Mouse (Mus musculus) cortical plate, adult 2 months (tissue): Measurements from ENCODE around the gene Cxcr4. TPM values are rescaled to one million over a fixed set of nuclear protein-coding genes. Genes with fewer than 3 reads are reported as not detected.
"Not testable (repeated sequence)": the region's sequence is repeated elsewhere in the genome, so short reads cannot be mapped to it uniquely, and the experiment has no call there.

ENCODE experiments used
- H3K27ac ChIP-seq: fragments of 200-500 bp; 2 replicates; pipeline ENCODE4 v1.5.1; 2012; ENCODE audit warnings: low read length, control low read depth, inconsistent platforms; ENCODE audit not compliant: insufficient read depth
- H3K4me1 ChIP-seq: fragments of 200-500 bp; 2 replicates; pipeline ENCODE4 v1.6.1; 2011; ENCODE audit warnings: low read length; ENCODE audit not compliant: control insufficient read depth, insufficient read depth
- H3K4me3 ChIP-seq: fragments of 200-500 bp; 2 replicates; pipeline ENCODE4 v1.5.1; 2011; ENCODE audit warnings: mild to moderate bottlenecking, low read length, control low read depth; ENCODE audit not compliant: insufficient read depth
- CTCF ChIP-seq: fragments of 200-500 bp; IDR thresholded peaks from 2 replicates; pipeline ENCODE4 v1.5.1; 2011; ENCODE audit warnings: mild to moderate bottlenecking, control low read depth, low read length; ENCODE audit not compliant: insufficient read depth; ENCODE audit errors: extremely low read depth
- POLR2A ChIP-seq: fragments of 200-500 bp; IDR thresholded peaks from 2 replicates; pipeline ENCODE4 v1.6.1; 2011; ENCODE audit warnings: mild to moderate bottlenecking, low read length, control low read depth; ENCODE audit not compliant: insufficient read depth; ENCODE audit errors: extremely low read depth
- polyA plus RNA-seq: library from polyadenylated mRNA; depleted of rRNA; stranded (reverse); fragments of >200 nt; gene quantifications from 2 replicates; pipeline ENCODE4 v1.2.3, GENCODE M21; 2012

The Cxcr4 gene
- polyA plus RNA-seq, 1 experiment = 3.2 TPM

DNA sequence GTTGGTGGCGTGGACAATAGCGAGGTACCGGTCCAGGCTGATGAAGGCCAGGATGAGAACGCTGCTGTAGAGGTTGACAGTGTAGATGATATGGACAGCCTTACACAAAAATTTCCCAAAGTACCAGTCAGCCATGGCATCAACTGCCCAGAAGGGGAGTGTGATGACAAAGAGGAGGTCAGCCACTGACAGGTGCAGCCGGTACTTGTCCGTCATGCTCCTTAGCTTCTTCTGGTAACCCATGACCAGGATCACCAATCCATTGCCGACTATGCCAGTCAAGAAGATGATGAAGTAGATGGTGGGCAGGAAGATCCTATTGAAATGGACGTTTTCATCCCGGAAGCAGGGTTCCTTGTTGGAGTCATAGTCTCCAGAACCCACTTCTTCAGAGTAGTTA lies 2.6 kb downstream of the Cxcr4 start:
- no peak overlapping the region for H3K4me3 ChIP-seq
- TF ChIP-seq POLR2A (no peak), CTCF (no peak)
- H3K4me1 ChIP-seq = peaks cover 1% of the 10 kb centered on the region; the same call in 1 of the 2 replicates
- no peak overlapping the region for H3K27ac ChIP-seq

DNA sequence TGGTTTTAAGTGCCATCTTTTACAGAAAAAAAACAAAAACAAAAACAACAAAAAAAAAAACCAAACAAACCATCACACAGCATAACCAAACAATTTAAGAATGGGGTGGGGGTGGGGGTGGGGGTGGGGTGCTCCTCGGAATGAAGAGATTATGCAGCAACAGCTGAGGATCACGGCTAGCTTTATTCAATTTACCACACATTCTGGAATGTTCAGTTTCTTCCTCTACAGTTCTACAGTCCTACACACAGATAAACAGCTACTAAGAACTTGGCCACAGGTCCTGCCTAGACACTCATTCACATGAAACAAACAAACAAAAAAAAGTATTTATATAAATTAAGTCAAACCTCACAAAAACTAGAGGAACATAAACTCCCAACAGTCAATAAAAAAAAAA lies 3.8 kb downstream of the Cxcr4 start:
- Histone ChIP-seq H3K4me1 (no peaks in the 10 kb centered on the region; the same call in 1 of the 2 replicates), H3K4me3 (no peak overlapping the region), H3K27ac (no peak overlapping the region)
- TF ChIP-seq CTCF = no peak
- TF ChIP-seq POLR2A = no peak

DNA sequence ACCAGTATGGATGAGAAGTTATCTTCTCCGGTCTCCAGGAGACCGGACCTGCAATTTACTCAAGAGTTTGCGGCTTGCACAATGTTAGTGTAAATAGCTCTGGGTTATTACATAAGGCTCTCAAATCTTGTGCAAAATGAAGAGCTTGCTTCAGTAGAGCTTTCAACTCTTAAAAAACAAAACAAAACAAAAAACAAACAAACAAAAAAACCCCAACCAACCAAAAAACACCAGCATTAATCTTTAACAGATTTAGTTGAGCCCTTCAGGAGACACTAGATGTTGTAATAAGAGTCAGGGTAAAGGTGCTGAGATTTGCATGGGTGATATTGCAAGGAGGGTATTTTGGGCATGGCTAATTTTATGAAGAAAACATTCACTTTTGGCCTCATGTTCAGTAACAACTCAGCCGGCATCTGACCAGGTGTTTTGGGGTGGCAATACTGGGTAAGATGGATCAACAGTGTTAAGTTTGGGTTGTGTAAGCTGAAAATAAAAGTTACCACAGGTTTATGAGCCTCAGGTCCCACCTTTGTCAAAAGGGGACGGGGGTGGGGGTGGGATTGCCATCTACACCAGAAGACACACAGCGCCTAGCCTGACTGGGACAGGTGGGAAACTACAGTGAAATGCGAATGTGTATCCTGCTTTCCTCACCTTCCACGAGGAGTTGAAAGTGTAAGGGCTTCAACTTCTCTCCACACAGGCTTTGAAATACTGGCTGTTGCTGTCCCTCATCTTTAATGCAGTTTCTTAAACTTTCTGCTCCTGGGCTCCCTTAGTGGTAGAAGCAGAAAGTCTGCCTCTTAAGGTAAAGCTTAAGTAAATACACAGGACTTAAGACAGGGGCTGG lies 4.9 kb downstream of the Cxcr4 start:
- Histone ChIP-seq H3K4me1 (no peaks in the 10 kb centered on the region), H3K4me3 (no peak overlapping the region), H3K27ac (no peak overlapping the region)
- no peak for TF ChIP-seq CTCF
- TF ChIP-seq POLR2A = no peak

DNA sequence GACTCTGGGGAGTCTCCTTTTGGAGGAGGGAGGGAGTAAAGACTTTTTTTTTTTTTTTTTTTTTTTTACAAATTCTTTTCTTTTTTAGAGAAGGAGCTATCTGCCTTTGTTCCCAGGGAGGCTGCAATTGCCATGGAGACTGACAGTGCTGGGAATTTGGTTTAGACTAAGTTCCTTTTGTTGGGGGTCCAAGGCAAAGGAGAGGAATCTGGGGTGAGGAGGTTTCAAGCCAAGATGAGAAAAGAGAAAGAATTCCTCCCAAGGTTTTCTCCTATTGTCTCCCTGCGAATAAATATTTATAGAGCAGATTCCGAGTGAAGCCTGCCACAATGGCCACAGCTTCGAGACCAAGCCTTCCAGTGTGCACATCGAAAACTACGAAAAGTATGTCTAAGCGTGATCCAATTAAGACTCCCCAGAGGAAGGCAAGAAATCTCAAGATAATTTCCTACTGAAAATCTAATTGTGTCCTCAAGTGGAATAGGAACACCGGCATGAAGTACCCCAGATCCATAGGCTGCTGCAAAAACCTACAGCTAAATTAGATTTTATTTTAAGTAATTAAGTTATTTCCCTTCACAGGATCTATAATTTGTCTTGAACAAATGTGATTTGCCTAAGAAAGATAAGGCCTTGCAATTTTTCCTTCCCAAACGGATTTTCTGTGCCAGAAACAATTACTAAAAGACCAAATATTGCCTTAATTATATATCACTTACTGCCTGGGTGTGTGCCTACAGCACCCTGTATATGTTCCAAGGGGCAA lies 5.7 kb downstream of the Cxcr4 start:
- TF ChIP-seq POLR2A (no peak), CTCF (no peak)
- H3K4me3 ChIP-seq = no peak overlapping the region
- no peak overlapping the region for H3K27ac ChIP-seq
- no peaks in the 10 kb centered on the region for H3K4me1 ChIP-seq

DNA sequence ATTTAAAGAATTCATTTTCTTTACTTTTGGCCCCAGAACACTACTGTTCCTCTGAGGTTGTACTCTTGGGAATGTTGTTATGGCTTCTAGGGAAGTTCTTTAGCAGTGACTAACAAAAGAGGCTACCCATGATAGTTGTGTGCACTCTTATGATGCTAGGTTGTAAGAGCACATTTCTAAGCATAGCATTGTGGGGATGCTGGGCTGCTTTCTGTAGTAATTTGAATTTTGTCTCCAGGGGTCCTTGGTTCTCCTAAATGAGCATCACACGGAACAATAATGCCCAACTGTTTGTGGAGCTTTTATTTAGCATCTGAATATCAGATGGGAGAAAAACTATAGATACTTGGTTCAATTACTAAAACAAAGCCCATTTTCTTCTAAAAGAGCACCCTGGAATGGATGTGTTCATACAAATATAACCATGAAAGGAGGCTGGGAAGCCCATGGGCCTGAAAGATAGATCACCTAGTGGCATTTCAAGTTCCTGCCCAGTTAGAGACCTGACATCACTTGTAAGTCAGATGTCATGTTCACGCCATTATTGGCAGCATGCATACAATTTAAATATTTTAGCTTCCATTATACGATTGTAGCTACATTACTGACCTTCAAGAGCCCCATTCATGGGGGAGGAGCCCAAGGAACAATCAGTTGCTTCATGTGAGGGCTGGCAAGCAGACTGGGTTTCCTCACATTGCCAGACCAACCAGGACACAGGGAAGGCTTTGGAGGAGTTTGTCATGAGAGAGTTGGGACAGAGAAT lies 6.5 kb downstream of the Cxcr4 start:
- no peak overlapping the region for H3K27ac ChIP-seq
- no peak overlapping the region for H3K4me3 ChIP-seq
- no peak for TF ChIP-seq POLR2A
- TF ChIP-seq CTCF = no peak
- H3K4me1 ChIP-seq = no peaks in the 10 kb centered on the region

DNA sequence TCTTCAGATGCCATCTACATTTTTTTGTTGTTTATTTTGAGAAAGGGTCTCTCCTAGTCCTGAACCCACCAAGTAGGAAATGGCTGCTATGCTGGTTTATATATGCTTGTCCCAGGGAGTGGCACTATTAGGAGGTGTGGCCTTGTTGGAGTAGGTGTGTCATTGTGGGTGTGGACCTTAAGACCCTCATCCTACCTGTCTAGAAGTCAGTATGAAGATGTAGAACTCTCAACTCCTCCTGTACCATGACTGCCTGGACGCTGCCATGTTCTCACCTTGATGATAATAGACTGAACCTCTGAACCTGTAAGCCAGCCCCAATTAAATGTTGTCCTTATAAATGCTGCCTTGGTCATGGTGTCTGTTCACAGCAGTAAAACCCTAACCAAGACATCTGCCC lies 7.4 kb downstream of the Cxcr4 start:
- not testable (repeated sequence) for H3K4me3 ChIP-seq, H3K27ac ChIP-seq, H3K4me1 ChIP-seq

DNA sequence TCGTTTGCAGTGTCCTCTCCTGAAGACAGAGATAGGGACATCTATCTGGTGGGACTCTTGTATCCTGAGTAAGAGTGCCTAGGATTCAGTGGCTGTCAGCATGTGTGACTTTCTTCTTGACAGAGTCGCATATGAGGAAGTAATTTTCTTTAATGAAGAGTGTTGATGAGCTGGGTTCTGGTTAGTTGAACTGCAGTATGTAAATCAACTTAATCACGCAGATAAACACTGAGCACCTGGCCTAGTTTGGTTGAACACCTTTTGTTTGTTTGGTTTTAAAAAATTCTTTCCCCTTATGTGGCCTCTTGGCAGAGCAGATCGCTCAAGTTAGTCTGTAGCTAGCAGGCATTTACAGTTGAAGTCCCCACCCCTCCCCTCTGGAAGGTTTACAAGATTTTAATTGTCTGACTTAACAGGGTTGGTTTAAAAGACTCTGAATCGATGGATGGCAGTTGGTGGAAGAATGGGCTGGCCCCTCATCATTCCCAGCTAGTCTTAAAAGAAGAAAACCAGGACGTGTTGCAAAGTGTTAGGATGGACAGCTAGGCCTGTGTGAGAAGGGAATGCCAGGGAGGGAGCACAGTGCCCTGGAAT lies 8.7 kb downstream of the Cxcr4 start:
- TF ChIP-seq POLR2A (no peak), CTCF (no peak)
- H3K27ac ChIP-seq = no peak overlapping the region
- H3K4me1 ChIP-seq = no peaks in the 10 kb centered on the region
- H3K4me3 ChIP-seq = no peak overlapping the region

DNA sequence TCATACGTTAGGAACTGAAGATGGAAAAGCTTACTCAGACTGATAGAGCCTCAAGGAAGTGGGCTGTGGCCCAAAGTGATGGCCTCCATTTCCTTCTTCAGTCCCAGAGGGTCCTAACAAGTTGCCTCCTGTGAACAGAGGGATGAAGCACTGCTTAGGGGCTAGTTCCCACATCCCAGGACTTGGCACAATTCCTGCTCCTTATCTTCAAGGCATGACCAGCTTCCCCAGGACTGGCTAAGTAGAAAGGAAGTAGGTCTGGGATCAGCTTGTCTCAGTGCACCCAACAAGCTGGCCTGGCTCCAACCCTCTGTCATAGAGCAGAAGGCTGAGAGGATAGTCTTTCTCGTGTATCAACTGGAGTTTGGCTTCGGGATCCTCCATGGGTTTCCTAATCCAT lies 11.8 kb downstream of the Cxcr4 start:
- no peak overlapping the region for H3K4me3 ChIP-seq
- no peaks in the 10 kb centered on the region for H3K4me1 ChIP-seq
- H3K27ac ChIP-seq = no peak overlapping the region
- TF ChIP-seq CTCF = no peak
- no peak for TF ChIP-seq POLR2A

DNA sequence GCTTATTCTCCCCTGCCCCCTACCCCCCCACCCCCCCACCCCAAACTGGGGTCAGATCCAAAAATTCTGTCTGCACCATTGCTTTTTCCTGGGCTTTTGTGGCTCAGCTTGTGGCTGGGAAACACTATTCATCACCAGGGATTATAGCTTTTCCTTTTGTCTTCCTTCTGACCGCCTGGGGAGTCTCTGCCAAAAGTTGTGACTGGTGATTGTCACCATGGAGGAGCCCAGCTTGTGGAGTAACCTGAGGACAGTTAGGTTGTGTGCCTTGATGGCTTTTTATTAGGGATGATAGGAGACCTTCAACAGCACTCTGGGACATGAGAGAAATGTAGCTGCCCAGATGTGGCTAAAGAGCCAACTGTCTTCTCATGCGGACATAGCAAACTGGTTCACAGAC lies 13.6 kb downstream of the Cxcr4 start:
- no peaks in the 10 kb centered on the region for H3K4me1 ChIP-seq

More for the DNA sequence above, 13.6 kb downstream of the Cxcr4 start:
- H3K27ac ChIP-seq = no peak overlapping the region
- H3K4me3 ChIP-seq = no peak overlapping the region
- TF ChIP-seq CTCF (no peak), POLR2A (no peak)
